In the genomic region with DNA sequence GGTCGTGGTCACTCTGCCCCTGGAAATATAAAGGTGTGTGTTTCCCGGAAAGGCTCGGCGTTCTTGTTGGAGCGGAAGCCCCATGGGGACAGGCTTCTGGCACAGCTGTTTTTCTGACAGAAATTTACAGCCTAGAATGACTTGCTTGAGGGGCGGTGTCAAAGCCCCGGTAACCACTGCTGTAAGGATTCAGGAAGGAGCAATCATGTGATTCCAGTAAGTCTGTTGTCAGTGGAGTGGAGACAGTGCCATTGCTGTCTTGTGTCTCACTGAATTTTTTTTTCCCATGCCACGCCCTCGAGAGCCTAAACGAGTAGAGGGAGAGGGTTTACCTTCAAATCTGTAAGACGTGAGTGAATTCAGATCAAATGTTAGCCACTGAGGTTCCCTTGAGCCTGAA, we compare ENCODE assay signal across 23 mouse cellular contexts. TPM values are rescaled to one million over a fixed set of nuclear protein-coding genes. Genes with fewer than 3 reads are reported as not detected.
DNase-seq lines count a peak whose midpoint lies in the region; ATAC-seq lines count a peak whose summit lies in the region.
"Had no signal": no experiment of that assay in that cellular context is flagged by ENCODE, and none has a peak within 500 bp of the region (broad histone marks: within the 10 kb centered on the region; RNA-seq: fewer than 3 reads in every experiment).

No protein-coding gene starts in this region.

- H3K36me3 ChIP-seq in heart, embryonic 10.5 days: no peaks in the 10 kb centered on the region
- H3K36me3 ChIP-seq: embryonic facial prominence, embryonic 15.5 days; heart, embryonic 13.5 days; liver, embryonic 13.5 days; midbrain, embryonic 15.5 days had no signal

- intact Hi-C loops in left cerebral cortex, postnatal 10 days (cut with DNase I): no loop called here

- peak; percentile 57 to 64 for ATAC-seq in hematopoietic stem cell, adult 5-6 weeks (replicated peaks in 1 of 2; ENCODE audit: insufficient read depth in 1 of 2, low FRiP score in 2 of 2, low TSS enrichment in 1 of 2, low read depth in 1 of 2, poor library complexity in 2 of 2, severe bottlenecking in 2 of 2)
- ATAC-seq: forebrain, embryonic 14.5 days; midbrain, embryonic 15.5 days had no signal

- peaks cover 14% of the 10 kb centered on the region for H3K4me1 ChIP-seq in heart, embryonic 10.5 days

- WGBS in heart, embryonic 10.5 days: 80% methylated on average over 11 of the region's 11 CpGs

- H3K27me3 ChIP-seq in heart, embryonic 10.5 days (ENCODE audit: insufficient read depth, poor library complexity, severe bottlenecking): peaks cover 64% of the 10 kb centered on the region
- H3K27me3 ChIP-seq: embryonic facial prominence, embryonic 15.5 days; hindbrain, embryonic 13.5 days; liver, embryonic 13.5 days; midbrain, embryonic 15.5 days; neural tube, embryonic 12.5 days had no signal

- peak; percentile 93 for DNase-seq in heart, adult 11 months
- DNase-seq in heart, embryonic 10.5 days (ENCODE audit: low spot score): no peak
- peak; percentile 42 to 62 for DNase-seq in kidney, postnatal 25 days
- no peak for DNase-seq in kidney, adult 18-20 months
- no peak for DNase-seq in left cerebral cortex, postnatal 10 days (ENCODE audit: extremely low spot score in 1 of 2, low spot score in 2 of 2)
- no peak for DNase-seq in right cerebral cortex, postnatal 25 days
- DNase-seq: adrenal gland, adult 2 months; cerebellum, adult 8-10 months; gastrocnemius, adult 2 months; heart, postnatal 14 days; layer of hippocampus, adult 9-11 months; liver, embryonic 13.5 days; lung, adult 2 months; lung, postnatal 14 days; right cerebral cortex, postnatal 14 days; thymus, postnatal 25 days had no signal

- H3K27ac ChIP-seq in heart, embryonic 10.5 days: no peak overlapping the region
- H3K27ac ChIP-seq: embryonic facial prominence, embryonic 15.5 days; gastrocnemius, adult 2 months; heart, embryonic 13.5 days; hindbrain, embryonic 13.5 days; liver, embryonic 13.5 days; midbrain, embryonic 15.5 days; neural tube, embryonic 12.5 days had no signal

- no peak overlapping the region for H3K4me3 ChIP-seq in heart, embryonic 10.5 days
- H3K4me3 ChIP-seq: embryonic facial prominence, embryonic 15.5 days; gastrocnemius, adult 2 months; heart, embryonic 13.5 days; hindbrain, embryonic 13.5 days; liver, embryonic 13.5 days; midbrain, embryonic 15.5 days; neural tube, embryonic 12.5 days had no signal

- no peaks in the 10 kb centered on the region for H3K9me3 ChIP-seq in heart, embryonic 10.5 days
- H3K9me3 ChIP-seq: embryonic facial prominence, embryonic 15.5 days; heart, embryonic 13.5 days; hindbrain, embryonic 13.5 days; liver, embryonic 13.5 days; midbrain, embryonic 15.5 days; neural tube, embryonic 12.5 days had no signal

RNA-seq across cellular contexts. Expression of gene Lrrc8d, which starts 6.9 kb away (rescaled TPM):
- 7.6 and 10.8 TPM in 2 replicates for polyA plus RNA-seq in heart, embryonic 10.5 days (2016; fragmentation: Nextera tagmentation; extraction: Ambion mirVana)
- total RNA-seq in hematopoietic stem cell, adult 5-6 weeks (2017): 23.8 and 25.3 TPM in 2 replicates
- 10 to 100 TPM; 48.9 to 54.0 TPM for total RNA-seq in left cerebral cortex, postnatal 10 days (2021)

Comparison
In these comparisons a context has a peak if more than half of its experiments do, and no peak if none do; other contexts are left out.
1. DNase-seq: peak in heart, adult 11 months (single experiment) and kidney, postnatal 25 days (2 of 2); none in heart, embryonic 10.5 days (single experiment), kidney, adult 18-20 months (single experiment), left cerebral cortex, postnatal 10 days (0 of 2) and right cerebral cortex, postnatal 25 days (single experiment).